Mouse (Mus musculus) cerebellum, adult 9-10 months (tissue): ENCODE measurements around the gene Slc2a10.

Source experiments
- DNase-seq: peaks from one replicate; pipeline ENCODE4 v3.0.0; 2022

Gene Slc2a10

DNA sequence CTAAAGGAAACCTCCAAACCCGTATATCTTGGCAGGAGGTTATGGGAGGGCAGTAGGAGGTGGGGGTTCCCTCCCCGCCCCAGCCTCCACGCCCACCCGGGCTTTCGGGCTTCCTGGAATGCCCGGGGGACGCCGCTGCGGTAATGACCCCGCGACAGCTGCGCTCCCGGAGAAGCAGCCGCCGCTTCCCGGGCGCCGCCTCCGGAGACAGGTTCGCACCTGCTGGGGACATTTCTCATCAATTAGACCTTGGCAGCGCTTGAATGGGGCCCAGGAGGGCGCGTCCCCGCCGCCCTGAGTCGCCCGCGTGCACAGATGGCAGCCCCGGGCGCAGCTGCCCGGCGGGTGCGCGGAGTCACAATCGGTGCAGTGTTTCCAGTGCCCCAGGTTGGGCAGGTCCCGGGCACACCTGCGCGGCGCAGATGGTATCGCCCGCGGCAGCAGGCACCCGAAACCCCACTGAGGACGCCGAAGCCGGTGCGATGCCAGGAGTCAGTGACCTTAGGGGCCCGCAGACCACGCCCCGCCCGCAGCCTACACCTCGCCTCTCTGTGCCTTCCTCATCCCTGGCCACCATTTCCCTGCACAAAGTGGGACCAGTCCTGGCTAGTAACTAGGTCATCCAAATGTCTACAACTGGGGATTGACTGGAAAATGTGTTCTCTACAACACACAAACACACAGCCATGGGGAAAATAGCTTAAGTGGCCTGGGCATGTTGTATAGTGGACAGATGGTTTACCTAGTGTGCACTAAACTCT lies 59.9 kb downstream of the Slc2a10 start:
- DNase-seq, result peak; percentile 58

DNA sequence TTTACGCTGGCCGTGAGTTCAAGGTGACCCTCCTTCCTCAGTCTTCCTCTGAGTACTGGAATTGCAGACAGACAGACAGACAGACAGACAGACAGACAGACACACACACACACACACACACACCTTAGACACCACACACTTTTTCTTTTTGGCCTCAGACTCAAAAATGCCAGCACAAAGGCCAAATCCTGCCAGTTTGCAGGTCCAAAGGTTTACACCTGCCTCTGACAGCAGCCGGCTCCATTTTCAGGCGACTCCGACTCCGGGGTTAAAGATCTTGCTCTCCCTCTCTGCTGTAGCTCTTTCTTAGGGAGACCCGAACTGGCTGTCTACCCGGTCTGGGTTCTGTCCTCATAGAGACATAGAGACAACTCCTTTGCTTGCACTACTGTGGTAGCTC lies 60.5 kb downstream of the Slc2a10 start:
- DNase-seq, result no peak

DNA sequence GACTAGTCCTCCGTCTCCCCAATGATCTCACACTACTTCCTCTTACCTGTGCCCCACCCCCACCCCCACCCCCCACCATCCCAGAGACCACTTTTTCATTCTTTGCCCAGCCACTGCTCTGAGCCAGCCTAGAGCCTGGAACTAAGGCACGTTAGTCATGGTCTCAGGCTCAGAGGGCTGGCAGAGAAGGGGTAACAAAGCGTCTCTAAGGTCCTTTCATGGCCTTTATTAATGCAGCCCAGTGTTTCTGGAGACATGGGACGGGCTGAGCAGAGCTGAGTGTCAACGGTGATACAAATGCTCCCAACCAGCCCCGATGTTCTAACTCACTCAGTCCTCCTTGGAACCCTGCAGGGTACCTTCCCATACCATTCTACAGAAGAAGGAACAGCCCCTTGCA lies 61.0 kb downstream of the Slc2a10 start:
- no peak for DNase-seq

DNA sequence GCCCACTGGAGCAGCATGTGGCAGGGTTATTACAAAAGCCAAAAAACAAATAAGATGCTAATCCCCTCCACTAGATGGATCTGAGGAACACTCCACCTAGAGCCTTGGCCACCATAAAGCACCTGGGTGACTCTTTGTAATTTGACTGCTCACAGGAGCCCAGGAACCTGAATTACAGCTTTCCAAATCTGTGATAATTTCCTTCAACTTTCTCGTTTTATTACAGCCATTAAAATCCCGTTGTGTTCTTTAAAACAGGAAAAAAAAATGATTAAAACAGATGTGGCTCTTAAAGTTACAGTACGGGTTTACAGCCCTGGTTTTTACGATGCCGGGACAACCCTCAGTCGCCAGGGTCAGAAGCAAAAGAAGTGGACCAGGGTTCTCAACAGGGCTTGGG lies 63.3 kb downstream of the Slc2a10 start:
- DNase-seq, result no peak

DNA sequence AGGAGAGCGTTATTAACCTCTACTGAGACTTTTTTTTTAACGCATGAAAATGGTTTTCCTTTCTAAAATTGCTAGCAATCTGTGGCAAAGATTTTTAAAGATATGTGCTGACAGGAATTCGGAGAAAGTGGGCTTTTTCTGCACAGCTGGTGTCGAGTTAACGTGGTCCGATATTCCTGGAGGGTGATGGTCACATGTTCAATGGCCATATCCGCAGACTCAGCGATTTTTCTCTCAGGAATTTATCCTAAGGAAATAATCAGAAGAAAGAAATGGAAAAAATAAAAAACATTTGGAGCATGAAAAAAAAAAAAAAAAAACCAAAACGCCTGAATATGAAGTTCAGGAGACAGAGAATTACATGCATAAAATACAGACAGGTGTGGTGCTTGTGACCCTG lies 64.2 kb downstream of the Slc2a10 start:
- no peak for DNase-seq

- no peak for DNase-seq
These were observed 65.3 kb downstream of the Slc2a10 start for GRCm38 (mm10) chr2:165568911-165569310.
